Mouse (Mus musculus) G1E (cell line): ENCODE results near the gene Rnf26. TPM values are rescaled to one million over a fixed set of nuclear protein-coding genes. Genes with fewer than 3 reads are reported as not detected.
A peak's percentile ranks its signal among the peaks of the same experiment; 100 is the strongest.

Experiments used
- ATAC-seq: 2 replicates; pipeline ENCODE4 v1.8.0; 2016; ENCODE audit warnings: mild to moderate bottlenecking; ENCODE audit not compliant: insufficient number of reproducible peaks, poor library complexity, low FRiP score, severe bottlenecking; ENCODE audit errors: extremely low read depth
- DNase-seq: peaks from one replicate; pipeline ENCODE4 v3.0.0; 2012; ENCODE audit warnings: low spot score
- H3K27me3 ChIP-seq: 2 replicates; pipeline ENCODE4 v1.6.1; 2012; ENCODE audit warnings: mild to moderate bottlenecking, low read length, inconsistent platforms; ENCODE audit not compliant: insufficient read depth
- H3K36me3 ChIP-seq: replicated peaks from 2 replicates; pipeline ENCODE3; 2012; ENCODE audit warnings: mild to moderate bottlenecking, inconsistent platforms
- H3K4me1 ChIP-seq: 2 replicates; pipeline ENCODE4 v1.6.1; 2012; ENCODE audit warnings: low read depth, low read length, inconsistent platforms, mixed read lengths; ENCODE audit not compliant: insufficient read depth
- H3K4me3 ChIP-seq: 2 replicates; pipeline ENCODE4 v1.5.1; 2012; ENCODE audit warnings: low read depth, mild to moderate bottlenecking, inconsistent platforms, low read length, moderate library complexity, mixed read lengths
- H3K9me3 ChIP-seq: replicated peaks from 2 replicates; pipeline ENCODE4 v1.6.1; 2012; ENCODE audit warnings: inconsistent platforms
- CTCF ChIP-seq: IDR thresholded peaks from 2 replicates; pipeline ENCODE4 v1.5.1; 2012; ENCODE audit warnings: low read depth, low read length, inconsistent platforms, mixed read lengths
- GATA1 ChIP-seq: IDR thresholded peaks from 2 replicates; pipeline ENCODE4 v1.6.1; 2012; ENCODE audit warnings: borderline replicate concordance, low read length, inconsistent platforms, mixed read lengths
- GATA2 ChIP-seq: IDR thresholded peaks from 2 replicates; pipeline ENCODE4 v1.6.1; 2012; ENCODE audit warnings: low read depth, low read length, inconsistent platforms, borderline replicate concordance
- POLR2AphosphoS5 ChIP-seq: IDR thresholded peaks from 2 replicates; pipeline ENCODE4 v1.6.1; 2012; ENCODE audit warnings: low read depth, low read length, inconsistent platforms; ENCODE audit not compliant: insufficient replicate concordance
- TAL1 ChIP-seq: conservative IDR thresholded peaks from 2 replicates; pipeline ENCODE4 v1.6.1; 2012; ENCODE audit warnings: low read depth, low read length, inconsistent platforms, mixed read lengths
- polyA plus RNA-seq: library from polyadenylated mRNA; stranded (reverse); fragments of >175 nt; gene quantifications from 2 replicates; pipeline ENCODE4 v1.2.3, GENCODE M21; 2012
- total RNA-seq, 2 experiments: library from RNA; stranded (forward) in 1 of 2; stranded (reverse) in 1 of 2; fragments of 200-1000 nt in 1 of 2; fragments of >200 nt in 1 of 2; fragmentation: Nextera tagmentation in 1 of 2; gene quantifications; 2 replicates each; pipeline ENCODE4 v1.2.3; 2014 to 2017

Gene Rnf26
- total RNA-seq (2014; fragmentation: Nextera tagmentation) (40.6 and 46.9 TPM in 2 replicates), total RNA-seq (2017) (10.5 and 11.4 TPM in 2 replicates), polyA plus RNA-seq (29.7 and 41.9 TPM in 2 replicates)

DNA sequence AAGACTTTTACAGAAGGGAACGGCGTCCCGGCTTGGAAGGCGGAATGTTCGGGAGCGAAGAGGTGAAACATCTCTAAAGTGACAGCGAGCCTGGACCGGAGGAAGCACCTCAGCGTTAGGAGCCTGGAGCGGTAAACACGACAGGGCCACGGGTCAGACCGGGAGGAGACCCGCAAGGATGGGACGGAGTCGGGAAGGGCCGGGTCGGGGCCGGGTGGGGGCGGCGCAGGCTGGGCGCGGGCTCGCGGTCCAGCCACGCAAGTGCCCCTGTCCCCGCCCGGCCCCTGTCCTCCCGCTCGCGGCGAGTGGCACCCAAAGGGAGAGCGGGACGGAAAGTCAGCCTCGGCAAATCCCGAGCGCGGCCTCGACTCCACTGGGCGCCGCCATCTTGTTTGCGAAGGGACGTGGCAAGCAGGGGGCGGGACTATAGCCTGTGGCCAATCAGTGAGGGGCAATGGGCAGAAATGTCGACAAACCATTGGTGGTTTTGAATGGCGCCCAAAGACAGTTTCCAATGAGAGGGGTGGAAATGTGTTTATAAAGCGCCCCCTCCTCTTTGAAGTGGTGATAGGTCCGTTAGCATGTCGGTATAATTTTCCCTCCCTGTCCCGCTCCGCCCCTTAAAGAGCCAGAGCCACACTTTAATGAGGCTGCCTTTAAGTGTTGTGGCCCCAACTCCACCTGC is at the start of gene Rnf26, which contains the start of gene Gm49380:
Gene Rnf26 (minus strand): TSS at position 413 of the 685 bp plus-strand sequence.
Gene Gm49380 (minus strand): TSS at position 396 of the 685 bp plus-strand sequence.
- ATAC-seq: peak; percentile 95

DNA sequence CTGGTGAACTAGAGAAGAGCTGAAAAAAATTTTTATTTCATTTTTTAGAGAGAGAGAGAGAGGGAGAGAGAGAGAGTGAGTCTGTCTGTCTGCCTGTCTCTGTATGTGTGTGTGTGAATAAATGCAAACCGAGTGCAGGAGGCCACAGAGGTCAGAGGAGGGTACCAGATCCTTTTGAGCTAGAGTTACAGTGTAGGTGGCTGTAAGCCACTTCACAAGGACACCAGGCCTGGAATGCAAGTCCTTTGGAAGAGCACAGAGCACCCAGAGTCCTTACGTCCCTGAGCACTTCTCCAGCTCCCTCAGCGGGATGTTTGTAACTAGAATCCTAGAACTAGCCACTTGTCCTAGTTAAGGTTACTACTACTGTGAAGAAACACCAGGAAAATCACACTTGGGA is 46.6 kb upstream of the Rnf26 start:
- no peak for DNase-seq
- peaks cover 95% of the 10 kb centered on the region for H3K36me3 ChIP-seq

More for the DNA sequence above, at the start of gene Rnf26, which contains the start of gene Gm49380:
- H3K4me3 ChIP-seq: peak within 1 kb of the TSS; percentile 83
- peaks cover 24% of the 10 kb centered on the region for H3K36me3 ChIP-seq
- 0 out of 2 replicates have a peak, but pooled peaks cover 6% of the 10 kb centered on the region for H3K27me3 ChIP-seq
- no peaks in the 10 kb centered on the region for H3K9me3 ChIP-seq
- peak; percentile 98 for DNase-seq
- peaks cover 36% of the 10 kb centered on the region for H3K4me1 ChIP-seq
- TF ChIP-seq GATA2 (no peak), GATA1 (no peak), POLR2AphosphoS5 (no peak), CTCF (no peak), TAL1 (no peak)

DNA sequence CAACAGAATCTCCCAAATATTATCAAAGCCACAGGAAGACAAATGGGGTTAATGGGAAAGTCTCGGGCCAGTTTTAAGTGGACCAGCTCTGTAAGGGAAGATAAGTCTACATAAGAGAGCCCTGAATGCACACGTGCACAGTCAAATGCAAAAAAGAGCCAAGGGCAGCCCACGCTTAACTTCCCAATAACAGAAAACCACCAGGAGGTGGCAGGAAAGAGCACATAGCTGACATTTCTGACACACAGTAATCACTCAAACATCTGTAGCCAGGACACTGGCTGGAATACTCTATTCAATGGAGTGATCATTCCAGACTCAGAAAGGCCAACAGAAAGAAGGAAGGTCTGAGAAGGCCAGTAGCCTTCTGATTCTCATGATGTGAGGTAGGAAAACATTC is 34.0 kb upstream of the Rnf26 start:
- TF ChIP-seq GATA2 (no peak), TAL1 (no peak), GATA1 (no peak), POLR2AphosphoS5 (no peak), CTCF (no peak)
- Histone ChIP-seq H3K4me3 (no peak overlapping the region), H3K9me3 (no peaks in the 10 kb centered on the region), H3K27me3 (no peaks in the 10 kb centered on the region), H3K36me3 (peaks cover 77% of the 10 kb centered on the region), H3K4me1 (peaks cover 12% of the 10 kb centered on the region)
- DNase-seq (no peak), ATAC-seq (no peak)

More for the DNA sequence above, 46.6 kb upstream of the Rnf26 start:
- Histone ChIP-seq H3K27me3 (no peaks in the 10 kb centered on the region), H3K4me3 (no peak overlapping the region), H3K9me3 (no peaks in the 10 kb centered on the region), H3K4me1 (no peaks in the 10 kb centered on the region)
- no peak for ATAC-seq
- TF ChIP-seq GATA1: no peak
- no peak for TF ChIP-seq CTCF
- no peak for TF ChIP-seq TAL1
- TF ChIP-seq GATA2: no peak
- no peak for TF ChIP-seq POLR2AphosphoS5

DNA sequence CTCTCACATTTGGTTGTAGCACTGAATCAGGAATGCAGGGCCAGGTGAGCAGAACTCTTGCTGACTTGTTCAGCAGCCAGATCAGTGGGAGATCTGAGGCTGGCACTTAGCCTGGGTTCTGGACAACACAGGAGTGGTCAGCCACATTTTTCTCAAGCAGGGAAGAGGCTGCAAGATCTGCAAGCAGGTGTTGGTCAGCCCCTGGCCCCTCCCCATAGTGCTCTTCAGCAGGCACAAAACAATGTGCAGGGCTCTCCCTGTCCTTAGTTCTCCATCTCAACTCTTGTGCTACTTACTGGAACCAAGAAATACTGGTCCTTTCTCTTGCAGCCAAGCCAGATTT is 31.4 kb upstream of the Rnf26 start:
- Histone ChIP-seq H3K4me1 (peaks cover 19% of the 10 kb centered on the region), H3K27me3 (no peaks in the 10 kb centered on the region), H3K9me3 (no peaks in the 10 kb centered on the region), H3K36me3 (peaks cover 82% of the 10 kb centered on the region), H3K4me3 (no peak overlapping the region)
- ATAC-seq: no peak
- DNase-seq: no peak
- TF ChIP-seq GATA1 (no peak), GATA2 (no peak), POLR2AphosphoS5 (no peak), CTCF (no peak), TAL1 (no peak)

DNA sequence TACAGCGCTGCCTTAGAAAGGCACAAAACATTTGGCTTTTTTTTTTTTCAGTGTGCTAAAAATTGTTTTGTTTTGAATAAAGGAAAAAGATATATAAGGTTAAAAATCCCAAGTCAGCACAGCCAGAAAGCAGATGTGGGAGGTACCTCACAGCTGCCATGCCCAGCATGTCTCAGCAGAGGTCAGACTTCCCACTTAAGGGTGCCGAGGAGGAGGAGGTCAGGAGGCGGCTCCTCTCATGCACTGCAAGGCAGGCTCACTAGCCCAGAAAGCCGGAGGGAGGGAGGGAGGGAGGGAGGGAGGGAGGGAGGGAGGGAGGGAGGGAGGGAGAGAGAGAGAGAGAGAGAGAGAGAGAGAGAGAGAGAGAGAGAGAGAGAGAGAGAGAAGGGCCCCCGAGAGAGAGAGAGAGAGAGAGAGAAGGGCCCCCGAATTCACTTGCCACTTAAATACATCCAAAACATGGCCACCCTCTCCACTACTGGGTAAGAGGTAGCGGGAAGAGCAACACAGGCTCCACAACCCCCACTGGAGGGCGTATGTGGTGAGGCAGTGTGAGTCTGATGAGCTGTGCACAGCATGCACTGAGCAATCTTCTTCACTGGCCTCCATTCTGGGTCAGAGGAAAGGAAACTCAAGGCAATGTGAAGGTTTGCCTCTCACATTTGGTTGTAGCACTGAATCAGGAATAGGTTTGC is 30.9 kb upstream of the Rnf26 start:
- TF ChIP-seq GATA1 (no peak), POLR2AphosphoS5 (no peak), TAL1 (no peak), CTCF (no peak), GATA2 (no peak)
- H3K4me3 ChIP-seq: no peak overlapping the region
- H3K27me3 ChIP-seq: no peaks in the 10 kb centered on the region; the same call in 1 of the 2 replicates
- DNase-seq (no peak), ATAC-seq (no peak)
- peaks cover 20% of the 10 kb centered on the region for H3K4me1 ChIP-seq
- H3K9me3 ChIP-seq: no peaks in the 10 kb centered on the region
- H3K36me3 ChIP-seq: peaks cover 83% of the 10 kb centered on the region

DNA sequence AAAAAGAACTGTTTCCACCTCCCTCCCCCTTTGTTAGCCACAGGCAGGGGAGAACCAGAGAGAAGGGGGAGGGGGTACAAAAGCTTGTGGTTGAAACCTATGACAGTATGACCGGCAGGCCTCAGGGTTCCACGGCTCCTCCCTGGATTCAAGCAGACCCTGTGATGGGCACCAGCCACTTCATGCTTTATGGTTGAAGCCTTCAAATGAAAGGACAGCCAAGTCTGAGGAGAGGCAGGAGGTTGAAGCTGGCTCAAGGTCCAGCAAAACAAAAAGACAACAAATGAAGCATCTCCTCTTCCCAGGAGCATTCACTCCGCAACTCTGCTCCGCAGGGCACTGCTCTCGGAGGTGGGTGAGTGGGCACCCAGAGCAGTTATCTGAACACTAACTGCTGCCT is 30.1 kb upstream of the Rnf26 start:
- Histone ChIP-seq H3K9me3 (no peaks in the 10 kb centered on the region), H3K4me3 (no peak overlapping the region), H3K4me1 (peaks cover 23% of the 10 kb centered on the region), H3K36me3 (peaks cover 77% of the 10 kb centered on the region), H3K27me3 (no peaks in the 10 kb centered on the region; the same call in 1 of the 2 replicates)
- TF ChIP-seq GATA2: no peak
- no peak for TF ChIP-seq CTCF
- TF ChIP-seq TAL1: no peak
- no peak for TF ChIP-seq GATA1
- TF ChIP-seq POLR2AphosphoS5: no peak
- ATAC-seq (no peak), DNase-seq (no peak)
